Mouse (Mus musculus) embryonic facial prominence, embryonic 15.5 days (tissue): ENCODE data around the gene Hbp1. TPM values are rescaled to one million over a fixed set of nuclear protein-coding genes. Genes with fewer than 3 reads are reported as not detected.

Experiments used
- ATAC-seq: fragments of 200-750 bp; cut with Nextera tagmentation; 2 replicates; pipeline ENCODE4 v1.8.0; 2017; ENCODE audit warnings: low read depth, moderate TSS enrichment; ENCODE audit not compliant: insufficient number of reproducible peaks, low FRiP score, low TSS enrichment
- H3K27ac ChIP-seq: fragments of 300-500 bp; sonication (generic); replicated peaks from 2 replicates; pipeline ENCODE4 v1.5.1; 2015; ENCODE audit warnings: mild to moderate bottlenecking, inconsistent platforms
- H3K27me3 ChIP-seq: fragments of 300-500 bp; sonication (generic); 2 replicates; pipeline ENCODE4 v1.6.1; 2015; ENCODE audit warnings: inconsistent platforms
- H3K36me3 ChIP-seq: fragments of 300-500 bp; sonication (generic); 2 replicates; pipeline ENCODE4 v1.6.1; 2015; ENCODE audit warnings: mild to moderate bottlenecking, inconsistent platforms
- H3K4me1 ChIP-seq: fragments of 300-500 bp; sonication (generic); 2 replicates; pipeline ENCODE4 v1.6.1; 2015; ENCODE audit warnings: inconsistent platforms
- H3K4me2 ChIP-seq: fragments of 300-500 bp; sonication (generic); replicated peaks from 2 replicates; pipeline ENCODE4 v1.6.1; 2015; ENCODE audit warnings: mild to moderate bottlenecking, inconsistent platforms
- H3K4me3 ChIP-seq: fragments of 300-500 bp; sonication (generic); replicated peaks from 2 replicates; pipeline ENCODE4 v1.5.1; 2015; ENCODE audit warnings: mild to moderate bottlenecking, inconsistent platforms
- H3K9ac ChIP-seq: fragments of 300-500 bp; sonication (generic); 2 replicates; pipeline ENCODE4 v1.6.1; 2015; ENCODE audit warnings: inconsistent platforms
- H3K9me3 ChIP-seq: fragments of 300-500 bp; sonication (generic); replicated peaks from 2 replicates; pipeline ENCODE4 v1.6.1; 2016; ENCODE audit warnings: inconsistent platforms
- WGBS: fragments of 180-500 bp; shearing (Covaris S2); methylation state at CpG from one replicate; pipeline ENCODE4 v1.1.7; 2015; 5-methylcytosine and 5-hydroxymethylcytosine counted together
- polyA plus RNA-seq: library from polyadenylated mRNA; unstranded; fragments of >200 nt; fragmentation: Nextera tagmentation; extraction: Ambion mirVana; gene quantifications from 2 replicates; pipeline ENCODE4 v1.2.1, GENCODE M21; 2015

The Hbp1 gene
- polyA plus RNA-seq, 1 experiment from 2014 or later = 114 TPM

DNA sequence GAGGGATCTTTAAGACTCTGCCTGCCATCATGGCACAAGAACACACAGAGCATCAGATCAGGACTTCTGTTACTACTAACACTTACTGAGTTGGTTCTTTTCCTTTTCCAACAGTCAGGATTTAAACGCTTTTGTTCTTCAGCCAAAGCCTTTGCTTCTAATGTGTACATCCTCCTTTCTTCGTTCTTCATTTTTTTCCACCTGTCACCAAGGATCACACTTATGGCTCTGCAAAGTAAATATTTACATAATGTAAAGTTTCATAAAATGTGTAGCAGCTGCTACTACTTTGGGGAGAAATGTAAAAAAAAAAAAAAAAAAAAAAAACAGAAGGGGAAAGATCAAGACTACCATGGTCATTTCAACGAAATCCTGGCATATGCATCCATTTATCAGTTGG lies 21.8 kb downstream of the Hbp1 start:
- 61% methylated on average over 3 of the region's 3 CpGs for WGBS
- Histone ChIP-seq H3K27ac (no peak overlapping the region), H3K4me1 (no peaks in the 10 kb centered on the region), H3K27me3 (no peaks in the 10 kb centered on the region), H3K4me3 (no peak overlapping the region), H3K9me3 (no peaks in the 10 kb centered on the region), H3K4me2 (no peak overlapping the region), H3K36me3 (peaks cover 76% of the 10 kb centered on the region), H3K9ac (no peak overlapping the region)
- ATAC-seq = no peak

DNA sequence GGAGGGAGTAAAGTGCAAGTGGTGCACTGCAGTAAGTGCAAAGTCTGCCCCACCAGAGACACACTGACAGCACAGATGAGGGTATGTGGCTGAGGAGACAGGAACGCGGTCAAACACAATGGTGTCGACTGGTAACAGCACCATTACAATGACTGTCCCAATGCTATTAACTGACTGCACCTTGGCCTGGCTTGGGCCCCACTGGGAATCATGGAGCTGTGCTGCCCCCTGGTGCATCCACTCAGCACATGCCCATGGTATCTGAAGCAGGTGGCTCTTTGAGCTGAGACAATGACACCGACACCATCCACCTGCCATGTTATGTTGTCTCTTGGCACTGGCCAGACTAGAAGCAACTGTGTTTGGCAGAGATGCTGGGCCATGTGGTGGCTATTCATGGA lies 23.7 kb downstream of the Hbp1 start:
- ATAC-seq = peak; percentile 63; the same call in 1 of the 2 replicates
- H3K9me3 ChIP-seq = no peaks in the 10 kb centered on the region
- no peak overlapping the region for H3K27ac ChIP-seq
- peaks cover 61% of the 10 kb centered on the region for H3K36me3 ChIP-seq
- 70% methylated on average over 4 of the region's 4 CpGs for WGBS
- no peaks in the 10 kb centered on the region for H3K27me3 ChIP-seq
- no peak overlapping the region for H3K9ac ChIP-seq
- H3K4me3 ChIP-seq = no peak overlapping the region
- H3K4me1 ChIP-seq = no peaks in the 10 kb centered on the region
- H3K4me2 ChIP-seq = no peak overlapping the region

DNA sequence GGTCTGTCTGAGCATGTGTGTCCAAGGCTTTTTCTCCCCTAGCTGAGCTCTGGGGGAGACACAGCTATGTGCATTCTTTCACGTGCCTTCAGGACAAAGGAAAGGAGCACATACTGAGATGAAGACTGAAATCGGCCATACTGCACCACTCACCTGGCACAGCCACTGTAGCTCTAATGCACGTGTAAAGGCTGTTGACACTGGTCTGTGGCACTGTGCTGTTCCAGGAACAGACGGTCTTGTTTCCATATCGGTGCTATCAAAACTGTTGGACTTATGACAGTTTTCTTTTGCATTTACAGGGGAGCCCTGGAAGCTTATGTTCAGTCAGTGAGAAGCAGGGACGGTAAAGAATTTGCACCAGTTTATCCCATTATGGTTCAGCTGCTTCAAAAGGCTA lies 25.0 kb downstream of the Hbp1 start:
- Histone ChIP-seq H3K36me3 (peaks cover 48% of the 10 kb centered on the region), H3K9ac (no peak overlapping the region), H3K27me3 (no peaks in the 10 kb centered on the region), H3K4me2 (no peak overlapping the region), H3K9me3 (no peaks in the 10 kb centered on the region), H3K27ac (no peak overlapping the region), H3K4me1 (no peaks in the 10 kb centered on the region), H3K4me3 (no peak overlapping the region)
- WGBS = 79% methylated on average over 6 of the region's 6 CpGs
- ATAC-seq = no peak

GRCm38 (mm10) chr12:31924135-31924534 lies 26.2 kb downstream of the Hbp1 start:
- WGBS = 87% methylated on average over 3 of the region's 3 CpGs
- Histone ChIP-seq H3K27me3 (no peaks in the 10 kb centered on the region), H3K4me1 (no peaks in the 10 kb centered on the region), H3K9me3 (no peaks in the 10 kb centered on the region), H3K27ac (no peak overlapping the region), H3K4me2 (no peak overlapping the region), H3K9ac (no peak overlapping the region), H3K4me3 (no peak overlapping the region), H3K36me3 (peaks cover 40% of the 10 kb centered on the region)
- ATAC-seq = no peak

GRCm38 (mm10) chr12:31920464-31921405 lies 29.6 kb downstream of the Hbp1 start:
- Histone ChIP-seq H3K4me1 (no peaks in the 10 kb centered on the region; the same call in 1 of the 2 replicates), H3K27me3 (no peaks in the 10 kb centered on the region), H3K4me2 (no peak overlapping the region), H3K9ac (no peak overlapping the region), H3K4me3 (no peak overlapping the region), H3K27ac (no peak overlapping the region), H3K9me3 (no peaks in the 10 kb centered on the region), H3K36me3 (peaks cover 13% of the 10 kb centered on the region)
- ATAC-seq = 0 out of 2 replicates have a peak, but pooled peaks have one; percentile 34
- WGBS = 80% methylated on average over 18 of the region's 18 CpGs

GRCm38 (mm10) chr12:31917245-31917644 lies 33.1 kb downstream of the Hbp1 start:
- no peak overlapping the region for H3K4me2 ChIP-seq
- no peaks in the 10 kb centered on the region for H3K36me3 ChIP-seq
- H3K27me3 ChIP-seq = no peaks in the 10 kb centered on the region
- no peak overlapping the region for H3K9ac ChIP-seq
- ATAC-seq = no peak
- H3K4me1 ChIP-seq = no peaks in the 10 kb centered on the region; the same call in 1 of the 2 replicates
- H3K9me3 ChIP-seq = no peaks in the 10 kb centered on the region
- no peak overlapping the region for H3K27ac ChIP-seq
- WGBS = 75% methylated on average over 5 of the region's 5 CpGs
- H3K4me3 ChIP-seq = no peak overlapping the region

GRCm38 (mm10) chr12:31916691-31917090 lies 33.6 kb downstream of the Hbp1 start:
- WGBS = 94% methylated on average over 5 of the region's 5 CpGs
- Histone ChIP-seq H3K27ac (no peak overlapping the region), H3K4me1 (no peaks in the 10 kb centered on the region; the same call in 1 of the 2 replicates), H3K4me3 (no peak overlapping the region), H3K9ac (no peak overlapping the region), H3K9me3 (no peaks in the 10 kb centered on the region), H3K4me2 (no peak overlapping the region), H3K36me3 (no peaks in the 10 kb centered on the region), H3K27me3 (no peaks in the 10 kb centered on the region)
- no peak for ATAC-seq

DNA sequence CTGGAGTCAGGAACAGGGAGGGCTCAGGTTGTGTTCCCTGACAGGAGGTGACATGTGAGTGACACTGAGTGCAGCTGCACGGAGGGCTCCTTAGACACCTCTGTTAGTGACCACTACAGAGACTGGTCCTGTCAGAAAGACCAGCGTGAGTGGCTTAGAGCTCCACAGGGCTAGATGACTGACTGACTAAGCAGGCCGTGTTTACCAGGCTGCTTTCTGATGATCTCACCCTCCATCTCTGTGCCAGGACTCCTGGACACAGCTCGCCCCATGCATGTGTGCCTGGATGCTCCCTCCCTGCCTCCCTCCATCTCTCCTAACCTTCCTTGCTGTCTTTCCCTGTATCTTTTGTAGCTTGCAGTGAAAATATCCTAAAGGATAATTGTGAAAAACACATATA lies 36.7 kb downstream of the Hbp1 start:
- no peak for ATAC-seq
- H3K4me2 ChIP-seq = no peak overlapping the region
- H3K36me3 ChIP-seq = no peaks in the 10 kb centered on the region
- no peak overlapping the region for H3K27ac ChIP-seq
- no peak overlapping the region for H3K4me3 ChIP-seq
- H3K4me1 ChIP-seq = no peaks in the 10 kb centered on the region; the same call in 1 of the 2 replicates
- H3K9me3 ChIP-seq = no peaks in the 10 kb centered on the region
- WGBS = 63% methylated on average over 4 of the region's 4 CpGs
- no peak overlapping the region for H3K9ac ChIP-seq
- H3K27me3 ChIP-seq = no peaks in the 10 kb centered on the region

GRCm38 (mm10) chr12:31912966-31913551 lies 37.3 kb downstream of the Hbp1 start:
- Histone ChIP-seq H3K27me3 (no peaks in the 10 kb centered on the region), H3K9me3 (no peaks in the 10 kb centered on the region), H3K9ac (no peak overlapping the region), H3K27ac (no peak overlapping the region), H3K4me2 (no peak overlapping the region), H3K36me3 (no peaks in the 10 kb centered on the region), H3K4me3 (no peak overlapping the region), H3K4me1 (no peaks in the 10 kb centered on the region; the same call in 1 of the 2 replicates)
- ATAC-seq = no peak
- WGBS = 81% methylated on average over 6 of the region's 6 CpGs

- Histone ChIP-seq H3K4me3 (no peak overlapping the region), H3K27me3 (no peaks in the 10 kb centered on the region), H3K9ac (no peak overlapping the region), H3K9me3 (no peaks in the 10 kb centered on the region), H3K36me3 (no peaks in the 10 kb centered on the region), H3K4me1 (peaks cover 5% of the 10 kb centered on the region; the same call in 1 of the 2 replicates), H3K4me2 (no peak overlapping the region), H3K27ac (no peak overlapping the region)
- WGBS = 87% methylated on average over 2 of the region's 2 CpGs
- ATAC-seq = no peak
Measured at GRCm38 (mm10) chr12:31907436-31907835, 42.9 kb downstream of the Hbp1 start.

DNA sequence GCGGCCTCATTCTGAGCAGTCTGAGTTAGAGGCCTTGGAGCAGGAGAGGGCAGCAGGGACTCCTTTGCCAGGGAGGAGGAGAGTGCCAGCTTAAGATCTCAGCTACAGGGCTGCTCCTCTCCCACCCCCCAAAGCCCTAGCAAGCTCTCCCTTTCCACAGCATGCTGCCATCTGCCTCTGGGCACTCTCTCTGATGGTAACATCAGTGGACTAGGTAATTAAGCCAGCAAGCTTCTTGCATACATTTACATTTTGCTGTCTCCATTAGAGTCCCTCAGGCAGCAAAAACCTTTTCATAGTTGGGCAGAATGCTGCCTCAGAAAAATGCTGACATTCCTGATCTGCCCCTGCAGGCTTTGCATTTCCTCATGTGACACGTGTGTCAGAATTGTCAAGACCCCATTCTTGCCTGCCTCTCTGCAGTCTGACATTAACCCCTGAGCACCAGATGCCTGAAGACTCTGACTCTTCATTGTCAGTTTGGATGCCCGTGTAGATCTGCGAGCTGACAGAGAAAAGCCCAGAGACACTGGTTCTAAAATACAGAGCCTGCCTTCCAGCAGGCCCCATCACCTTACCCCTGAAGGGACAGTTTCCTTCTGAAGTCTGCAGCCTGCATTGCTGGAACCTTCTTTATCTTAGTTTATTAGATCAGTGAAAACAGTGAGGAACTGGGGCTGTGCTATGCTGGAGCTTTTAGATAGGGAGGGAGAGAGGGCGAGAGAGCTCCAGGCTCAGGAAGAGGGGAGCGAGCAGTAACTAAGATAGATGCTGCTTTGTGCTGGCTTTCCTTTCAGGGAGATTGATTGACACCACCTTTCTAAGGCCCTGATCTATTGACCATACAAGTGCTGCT lies 44.4 kb downstream of the Hbp1 start:
- no peak overlapping the region for H3K4me3 ChIP-seq
- no peak overlapping the region for H3K4me2 ChIP-seq
- no peak for ATAC-seq
- no peaks in the 10 kb centered on the region for H3K9me3 ChIP-seq
- H3K36me3 ChIP-seq = no peaks in the 10 kb centered on the region
- H3K27me3 ChIP-seq = no peaks in the 10 kb centered on the region
- H3K27ac ChIP-seq = no peak overlapping the region
- H3K4me1 ChIP-seq = peaks cover 5% of the 10 kb centered on the region; the same call in 1 of the 2 replicates
- H3K9ac ChIP-seq = no peak overlapping the region
- 29% methylated on average over 6 of the region's 6 CpGs for WGBS
